ENCODE assay signal across 7 mouse cellular contexts in the genomic region with DNA sequence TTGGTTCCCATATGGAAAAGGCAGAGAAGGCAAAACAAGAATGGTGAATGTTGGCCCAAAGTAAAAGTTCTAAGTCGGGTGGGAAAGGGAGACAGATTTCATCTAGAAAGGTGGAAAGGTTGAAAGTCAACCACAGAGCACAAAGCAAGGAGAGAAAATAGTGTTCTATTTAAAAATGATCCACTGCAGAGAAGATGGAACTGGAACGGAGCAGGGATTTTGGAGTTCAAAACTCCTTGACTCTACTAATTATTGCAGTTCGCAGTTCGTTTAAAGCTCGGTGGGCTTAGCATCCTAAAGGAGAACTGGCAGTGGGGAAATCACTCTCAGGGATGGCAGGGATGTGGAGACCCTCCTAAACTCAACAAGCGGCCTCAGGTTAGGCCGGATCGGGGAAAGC. TPM values are rescaled to one million over a fixed set of nuclear protein-coding genes. Genes with fewer than 3 reads are reported as not detected.
DNase-seq lines count a peak whose midpoint lies in the region; ATAC-seq lines count a peak whose summit lies in the region.

No protein-coding gene starts in this region.

- WGBS in lung, embryonic 15.5 days: 6% methylated on average over 8 of the region's 8 CpGs
- WGBS in forebrain, embryonic 14.5 days: 9% methylated on average over 8 of the region's 8 CpGs
- WGBS in limb, embryonic 15.5 days: 7% methylated on average over 8 of the region's 8 CpGs
- WGBS in stomach, embryonic 15.5 days: 12% methylated on average over 8 of the region's 8 CpGs

- intact Hi-C loops in left cerebral cortex, postnatal 10 days (cut with DNase I): loop anchor here (5.0 kb wide), 3 partner anchors 95 to 380 kb away; a partner anchor contains a TSS

- DNase-seq in lung, postnatal 36 days: no peak
- DNase-seq in forebrain, embryonic 14.5 days (ENCODE audit: low spot score): no peak
- no peak for DNase-seq in frontal cortex, postnatal 25 days (ENCODE audit: low spot score in 2 of 2)
- DNase-seq in left cerebral cortex, postnatal 10 days (ENCODE audit: extremely low spot score in 1 of 2, low spot score in 2 of 2): no peak

- peaks cover 18% of the 10 kb centered on the region; the same call in 1 of the 2 replicates for H3K4me1 ChIP-seq in lung, embryonic 15.5 days
- H3K4me1 ChIP-seq in forebrain, embryonic 14.5 days (ENCODE audit: control insufficient read depth, insufficient read depth, low read length): peaks cover 5% of the 10 kb centered on the region; the same call in 1 of the 2 replicates
- H3K4me1 ChIP-seq in limb, embryonic 15.5 days: peaks cover 18% of the 10 kb centered on the region
- H3K4me1 ChIP-seq in stomach, embryonic 15.5 days: no peaks in the 10 kb centered on the region

- peaks cover 9% of the 10 kb centered on the region; the same call in 1 of the 2 replicates for H3K27me3 ChIP-seq in lung, embryonic 15.5 days
- H3K27me3 ChIP-seq in forebrain, embryonic 14.5 days (replicated peaks; ENCODE audit: control insufficient read depth, insufficient read depth, low read length): no peaks in the 10 kb centered on the region; the same call in 1 of the 2 replicates
- 0 out of 2 replicates have a peak, but pooled peaks cover 3% of the 10 kb centered on the region for H3K27me3 ChIP-seq in limb, embryonic 15.5 days
- peaks cover 4% of the 10 kb centered on the region; the same call in 1 of the 2 replicates for H3K27me3 ChIP-seq in stomach, embryonic 15.5 days (replicated peaks)

- ATAC-seq in lung, embryonic 15.5 days (ENCODE audit: borderline replicate concordance, extremely low read depth, low FRiP score, low TSS enrichment): no peak
- ATAC-seq in forebrain, embryonic 14.5 days: 0 out of 2 replicates have a peak, but pooled peaks have one; percentile 0
- ATAC-seq in limb, embryonic 15.5 days (ENCODE audit: insufficient number of reproducible peaks, low FRiP score, low TSS enrichment, low read depth): no peak
- ATAC-seq in stomach, embryonic 15.5 days (ENCODE audit: insufficient read depth, low FRiP score, low read depth): no peak

- no peaks in the 10 kb centered on the region for H3K9me3 ChIP-seq in lung, embryonic 15.5 days
- no peaks in the 10 kb centered on the region for H3K9me3 ChIP-seq in forebrain, embryonic 14.5 days (replicated peaks; ENCODE audit: control insufficient read depth, low read length)
- H3K9me3 ChIP-seq in limb, embryonic 15.5 days: no peaks in the 10 kb centered on the region
- no peaks in the 10 kb centered on the region for H3K9me3 ChIP-seq in stomach, embryonic 15.5 days

- H3K9ac ChIP-seq in lung, embryonic 15.5 days: peak overlapping the region; percentile 62
- peak overlapping the region; percentile 82 for H3K9ac ChIP-seq in forebrain, embryonic 14.5 days (ENCODE audit: low read length)
- H3K9ac ChIP-seq in limb, embryonic 15.5 days: peak overlapping the region; percentile 73
- H3K9ac ChIP-seq in stomach, embryonic 15.5 days: peak overlapping the region; percentile 45

- no peaks in the 10 kb centered on the region for H3K36me3 ChIP-seq in lung, embryonic 15.5 days
- H3K36me3 ChIP-seq in forebrain, embryonic 14.5 days (ENCODE audit: control insufficient read depth, insufficient read depth, low read length): no peaks in the 10 kb centered on the region
- H3K36me3 ChIP-seq in limb, embryonic 15.5 days: no peaks in the 10 kb centered on the region
- H3K36me3 ChIP-seq in stomach, embryonic 15.5 days: no peaks in the 10 kb centered on the region

- no peak overlapping the region for H3K27ac ChIP-seq in lung, embryonic 15.5 days
- H3K27ac ChIP-seq in forebrain, embryonic 14.5 days (ENCODE audit: low read depth, low read length): no peak overlapping the region
- no peak overlapping the region for H3K27ac ChIP-seq in limb, embryonic 15.5 days
- H3K27ac ChIP-seq in stomach, embryonic 15.5 days: no peak overlapping the region

- peak overlapping the region; percentile 95 for H3K4me2 ChIP-seq in lung, embryonic 15.5 days
- peak overlapping the region; percentile 99 for H3K4me2 ChIP-seq in forebrain, embryonic 14.5 days (ENCODE audit: low read length)
- H3K4me2 ChIP-seq in limb, embryonic 15.5 days: peak overlapping the region; percentile 97
- H3K4me2 ChIP-seq in stomach, embryonic 15.5 days: peak overlapping the region; percentile 86

- peak overlapping the region; percentile 69 for H3K4me3 ChIP-seq in lung, embryonic 15.5 days
- peak overlapping the region; percentile 73 for H3K4me3 ChIP-seq in forebrain, embryonic 14.5 days (ENCODE audit: low read depth, low read length)
- H3K4me3 ChIP-seq in limb, embryonic 15.5 days: peak overlapping the region; percentile 77
- H3K4me3 ChIP-seq in stomach, embryonic 15.5 days (replicated peaks): peak overlapping the region; percentile 63

RNA-seq across cellular contexts. Expression of a gene that starts 1.1 kb away (rescaled TPM):
- polyA plus RNA-seq in lung, embryonic 15.5 days (2015; fragmentation: Nextera tagmentation; extraction: Ambion mirVana): 1.1 and 1.5 TPM in 2 replicates
- 3.3 and 3.7 TPM in 2 replicates for polyA plus RNA-seq in forebrain, embryonic 14.5 days (2014; fragmentation: Nextera tagmentation; extraction: Ambion mirVana)
- polyA plus RNA-seq in limb, embryonic 15.5 days (2015; fragmentation: Nextera tagmentation; extraction: Ambion mirVana): 1.9 and 2.1 TPM in 2 replicates
- 1.1 and 1.3 TPM in 2 replicates for polyA plus RNA-seq in stomach, embryonic 15.5 days (2015; fragmentation: Nextera tagmentation; extraction: Ambion mirVana)
- 10 to 100 TPM; 51.4 to 55.8 TPM for total RNA-seq in left cerebral cortex, postnatal 10 days (2021)
